ENCODE assay signal across 8 mouse cellular contexts in genomic region chr11:113778733-113779679, GRCm38 (mm10). TPM values are rescaled to one million over a fixed set of nuclear protein-coding genes. Genes with fewer than 3 reads are reported as not detected.
DNase-seq lines count a peak whose midpoint lies in the region; ATAC-seq and TF ChIP-seq lines count a peak whose summit lies in the region.

No protein-coding gene starts in this region.

- peak overlapping the region; percentile 74 for H3K27ac ChIP-seq in layer of hippocampus, adult 2 months
- H3K27ac ChIP-seq in cortical plate, adult 2 months (ENCODE audit: insufficient read depth, low read length) = peak overlapping the region; percentile 73; the same call in 1 of the 2 replicates
- no peak overlapping the region for H3K27ac ChIP-seq in heart, embryonic 13.5 days (replicated peaks)
- H3K27ac ChIP-seq in limb, embryonic 11.5 days (replicated peaks; ENCODE audit: low read depth, low read length) = no peak overlapping the region; the same call in 1 of the 2 replicates
- H3K27ac ChIP-seq in stomach, embryonic 14.5 days (ENCODE audit: low read length) = peak overlapping the region; percentile 48; the same call in 1 of the 2 replicates

- ATAC-seq in heart, embryonic 13.5 days (ENCODE audit: extremely low read depth, insufficient number of reproducible peaks, low FRiP score, low TSS enrichment) = no peak
- ATAC-seq in limb, embryonic 11.5 days (ENCODE audit: insufficient number of reproducible peaks, low FRiP score, low TSS enrichment, low read depth) = no peak
- no peak for ATAC-seq in stomach, embryonic 14.5 days (ENCODE audit: insufficient number of reproducible peaks, insufficient read depth, low FRiP score, low read depth)

- WGBS in heart, embryonic 13.5 days = 33% methylated on average over 20 of the region's 20 CpGs
- WGBS in limb, embryonic 11.5 days = 41% methylated on average over 20 of the region's 20 CpGs
- WGBS in stomach, embryonic 14.5 days = 43% methylated on average over 20 of the region's 20 CpGs

- H3K4me2 ChIP-seq in heart, embryonic 13.5 days = 0 out of 2 replicates have a peak overlapping the region, but pooled peaks have one; percentile 4
- H3K4me2 ChIP-seq in limb, embryonic 11.5 days (ENCODE audit: low read depth, severe bottlenecking) = peak overlapping the region; percentile 3; the same call in 1 of the 2 replicates
- H3K4me2 ChIP-seq in stomach, embryonic 14.5 days (replicated peaks; ENCODE audit: low read depth, low read length) = no peak overlapping the region

- H3K36me3 ChIP-seq in heart, embryonic 13.5 days = no peaks in the 10 kb centered on the region
- H3K36me3 ChIP-seq in limb, embryonic 11.5 days (ENCODE audit: control insufficient read depth, insufficient read depth, low read length) = no peaks in the 10 kb centered on the region
- no peaks in the 10 kb centered on the region for H3K36me3 ChIP-seq in stomach, embryonic 14.5 days (ENCODE audit: control insufficient read depth, insufficient read depth, low read length)

- intact Hi-C loops in left cerebral cortex, postnatal 25 days (cut with DNase I) = no loop called here

- H3K9me3 ChIP-seq in heart, embryonic 13.5 days = no peaks in the 10 kb centered on the region
- H3K9me3 ChIP-seq in limb, embryonic 11.5 days (ENCODE audit: control insufficient read depth, low read length) = no peaks in the 10 kb centered on the region
- no peaks in the 10 kb centered on the region for H3K9me3 ChIP-seq in stomach, embryonic 14.5 days (ENCODE audit: control insufficient read depth, low read depth, low read length)

- peak; percentile 68 for TF ChIP-seq CTCF in layer of hippocampus, adult 2 months (conservative IDR thresholded peaks at IDR 0.05)
- no peak for TF ChIP-seq CTCF in cortical plate, adult 2 months (IDR thresholded peaks at IDR 0.05; ENCODE audit: extremely low read depth, insufficient read depth, low read length)

- H3K4me3 ChIP-seq in layer of hippocampus, adult 2 months = no peak overlapping the region
- no peak overlapping the region for H3K4me3 ChIP-seq in cortical plate, adult 2 months (ENCODE audit: insufficient read depth, low read length)
- H3K4me3 ChIP-seq in heart, embryonic 13.5 days = no peak overlapping the region
- no peak overlapping the region for H3K4me3 ChIP-seq in limb, embryonic 11.5 days (ENCODE audit: low read depth, low read length)
- H3K4me3 ChIP-seq in stomach, embryonic 14.5 days (ENCODE audit: low read depth, low read length) = no peak overlapping the region

- H3K9ac ChIP-seq in heart, embryonic 13.5 days = no peak overlapping the region
- H3K9ac ChIP-seq in limb, embryonic 11.5 days (ENCODE audit: low read length) = no peak overlapping the region
- no peak overlapping the region for H3K9ac ChIP-seq in stomach, embryonic 14.5 days (replicated peaks; ENCODE audit: low read depth, low read length)

- DNase-seq in layer of hippocampus, adult 2 months (ENCODE audit: low spot score in 2 of 2) = no peak
- no peak for DNase-seq in layer of hippocampus, adult 9-11 months
- DNase-seq in limb, embryonic 11.5 days (ENCODE audit: low spot score) = no peak
- DNase-seq in left cerebral cortex, postnatal 25 days (ENCODE audit: low spot score in 2 of 2) = no peak
- DNase-seq in cerebellum, adult 11 months = no peak

- peaks cover 2% of the 10 kb centered on the region; the same call in 1 of the 2 replicates for H3K4me1 ChIP-seq in cortical plate, adult 2 months (ENCODE audit: control insufficient read depth, insufficient read depth, low read length)
- H3K4me1 ChIP-seq in heart, embryonic 13.5 days = peaks cover 44% of the 10 kb centered on the region
- peaks cover 11% of the 10 kb centered on the region for H3K4me1 ChIP-seq in limb, embryonic 11.5 days (ENCODE audit: control insufficient read depth, insufficient read depth, low read length)
- peaks cover 34% of the 10 kb centered on the region for H3K4me1 ChIP-seq in stomach, embryonic 14.5 days (ENCODE audit: control insufficient read depth, insufficient read depth, low read length)

- H3K27me3 ChIP-seq in heart, embryonic 13.5 days (replicated peaks) = no peaks in the 10 kb centered on the region
- H3K27me3 ChIP-seq in limb, embryonic 11.5 days (ENCODE audit: control insufficient read depth, insufficient read depth, low read length) = no peaks in the 10 kb centered on the region
- H3K27me3 ChIP-seq in stomach, embryonic 14.5 days (ENCODE audit: control insufficient read depth, insufficient read depth, low read length) = no peaks in the 10 kb centered on the region

- TF ChIP-seq POLR2A in cortical plate, adult 2 months (IDR thresholded peaks at IDR 0.05; ENCODE audit: extremely low read depth, insufficient read depth, low read length) = no peak

RNA-seq across cellular contexts. Expression of gene Cdc42ep4, which starts 27.3 kb away (rescaled TPM):
- 10 to 100 TPM; 30.5 to 35.2 TPM for total RNA-seq in layer of hippocampus, adult 2 months (2021)
- polyA plus RNA-seq in cortical plate, adult 2 months (2012; rRNA removed) = 24.3 and 24.7 TPM in 2 replicates
- polyA plus RNA-seq in heart, embryonic 13.5 days (2015; fragmentation: Nextera tagmentation; extraction: Ambion mirVana) = 24.0 and 26.1 TPM in 2 replicates
- polyA plus RNA-seq in limb, embryonic 11.5 days (2014; fragmentation: Nextera tagmentation; extraction: Ambion mirVana) = 74.3 and 75.4 TPM in 2 replicates
- polyA plus RNA-seq in stomach, embryonic 14.5 days (2014; fragmentation: Nextera tagmentation; extraction: Ambion mirVana) = 51.5 and 51.6 TPM in 2 replicates
- total RNA-seq in left cerebral cortex, postnatal 25 days (2021) = 10 to 100 TPM; 26.7 to 31.7 TPM

Comparison
In these comparisons a context has a peak if more than half of its experiments do, and no peak if none do; other contexts are left out.
1. H3K27ac ChIP-seq: peak in layer of hippocampus, adult 2 months (single experiment), cortical plate, adult 2 months (single experiment) and stomach, embryonic 14.5 days (single experiment); none in heart, embryonic 13.5 days (single experiment) and limb, embryonic 11.5 days (single experiment).